Mouse (Mus musculus) cortical plate, adult 2 months (tissue): ENCODE data around the gene Gm2a. TPM values are rescaled to one million over a fixed set of nuclear protein-coding genes. Genes with fewer than 3 reads are reported as not detected.

Experiments
- H3K27ac ChIP-seq: fragments of 200-500 bp; 2 replicates; pipeline ENCODE4 v1.5.1; 2012; ENCODE audit warnings: low read length, control low read depth, inconsistent platforms; ENCODE audit not compliant: insufficient read depth
- H3K4me1 ChIP-seq: fragments of 200-500 bp; 2 replicates; pipeline ENCODE4 v1.6.1; 2011; ENCODE audit warnings: low read length; ENCODE audit not compliant: control insufficient read depth, insufficient read depth
- H3K4me3 ChIP-seq: fragments of 200-500 bp; 2 replicates; pipeline ENCODE4 v1.5.1; 2011; ENCODE audit warnings: mild to moderate bottlenecking, low read length, control low read depth; ENCODE audit not compliant: insufficient read depth
- CTCF ChIP-seq: fragments of 200-500 bp; IDR thresholded peaks from 2 replicates; pipeline ENCODE4 v1.5.1; 2011; ENCODE audit warnings: mild to moderate bottlenecking, control low read depth, low read length; ENCODE audit not compliant: insufficient read depth; ENCODE audit errors: extremely low read depth
- POLR2A ChIP-seq: fragments of 200-500 bp; IDR thresholded peaks from 2 replicates; pipeline ENCODE4 v1.6.1; 2011; ENCODE audit warnings: mild to moderate bottlenecking, low read length, control low read depth; ENCODE audit not compliant: insufficient read depth; ENCODE audit errors: extremely low read depth
- polyA plus RNA-seq: library from polyadenylated mRNA; depleted of rRNA; stranded (reverse); fragments of >200 nt; gene quantifications from 2 replicates; pipeline ENCODE4 v1.2.3, GENCODE M21; 2012; rRNA removed

Gene Gm2a
- polyA plus RNA-seq, 1 experiment = 44.4 TPM

GRCm38 (mm10) chr11:55144011-55144410, 46.1 kb downstream of the Gm2a start:
- Histone ChIP-seq H3K4me1 (no peaks in the 10 kb centered on the region), H3K4me3 (no peak overlapping the region), H3K27ac (no peak overlapping the region)
- TF ChIP-seq POLR2A (no peak), CTCF (no peak)

- no peak overlapping the region for H3K27ac ChIP-seq
- no peaks in the 10 kb centered on the region for H3K4me1 ChIP-seq
- TF ChIP-seq CTCF (no peak), POLR2A (no peak)
- no peak overlapping the region for H3K4me3 ChIP-seq
Measured at GRCm38 (mm10) chr11:55146855-55147254, 48.9 kb downstream of the Gm2a start.

GRCm38 (mm10) chr11:55147423-55147822, 49.5 kb downstream of the Gm2a start:
- Histone ChIP-seq H3K4me1 (no peaks in the 10 kb centered on the region), H3K27ac (no peak overlapping the region), H3K4me3 (no peak overlapping the region)
- TF ChIP-seq CTCF (no peak), POLR2A (no peak)

- no peak overlapping the region for H3K27ac ChIP-seq
- no peaks in the 10 kb centered on the region for H3K4me1 ChIP-seq
- no peak overlapping the region for H3K4me3 ChIP-seq
- TF ChIP-seq CTCF = no peak
- no peak for TF ChIP-seq POLR2A
Measured at GRCm38 (mm10) chr11:55148461-55148860, 50.5 kb downstream of the Gm2a start.

- Histone ChIP-seq H3K4me3 (no peak within 1 kb of the TSS), H3K27ac (no peak within 1 kb of the TSS), H3K4me1 (no peaks in the 10 kb centered on the region)
- no peak for TF ChIP-seq CTCF
- no peak for TF ChIP-seq POLR2A
Measured at GRCm38 (mm10) chr11:55151608-55152007, 53.7 kb downstream of the Gm2a start, which contains the start of gene Slc36a3. Gene Slc36a3, minus strand, starts transcription at chr11:55151708.

GRCm38 (mm10) chr11:55154398-55155069, 56.6 kb downstream of the Gm2a start:
- Histone ChIP-seq H3K4me3 (no peak overlapping the region), H3K4me1 (no peaks in the 10 kb centered on the region), H3K27ac (no peak overlapping the region)
- TF ChIP-seq POLR2A (no peak), CTCF (no peak)

GRCm38 (mm10) chr11:55155070-55155421, 57.1 kb downstream of the Gm2a start:
- no peak overlapping the region for H3K27ac ChIP-seq
- no peak overlapping the region for H3K4me3 ChIP-seq
- TF ChIP-seq CTCF (no peak), POLR2A (no peak)
- no peaks in the 10 kb centered on the region for H3K4me1 ChIP-seq

- H3K4me1 ChIP-seq = no peaks in the 10 kb centered on the region
- TF ChIP-seq POLR2A (no peak), CTCF (peak; percentile 87)
Measured at GRCm38 (mm10) chr11:55158785-55159359, 61.0 kb downstream of the Gm2a start.

More at GRCm38 (mm10) chr11:55158785-55159359, 61.0 kb downstream of the Gm2a start:
- H3K27ac ChIP-seq = no peak overlapping the region
- no peak overlapping the region for H3K4me3 ChIP-seq

Other genes with a start within 250 kb of the Gm2a start
- 24.4 and 25.1 TPM in 2 replicates for gene Lyrm7, start 237.2 kb upstream of the Gm2a start, polyA plus RNA-seq
- gene Hint1, start 231.7 kb upstream of the Gm2a start, polyA plus RNA-seq = 532 and 541 TPM in 2 replicates
- gene Gpx3, start 195.7 kb upstream of the Gm2a start, polyA plus RNA-seq = 4.1 and 5.9 TPM in 2 replicates
- gene Tnip1, start 135.2 kb upstream of the Gm2a start, polyA plus RNA-seq = 22.7 and 25.3 TPM in 2 replicates
- gene Anxa6, start 64.7 kb upstream of the Gm2a start, polyA plus RNA-seq = 89.3 and 93.8 TPM in 2 replicates
- 0.58 and 0.72 TPM in 2 replicates for gene Ccdc69, start 20.0 kb upstream of the Gm2a start, polyA plus RNA-seq
- not detected in 2 replicates for gene Slc36a3, start 53.6 kb downstream of the Gm2a start, polyA plus RNA-seq
- 0.53 and 0.75 TPM in 2 replicates for gene Slc36a2, start 87.0 kb downstream of the Gm2a start, polyA plus RNA-seq
- gene Slc36a1, start 106.2 kb downstream of the Gm2a start, polyA plus RNA-seq = 33.5 and 35.9 TPM in 2 replicates
- 0.06 and 0.09 TPM in 2 replicates for gene Fat2, start 238.4 kb downstream of the Gm2a start, polyA plus RNA-seq